In the genomic region with DNA sequence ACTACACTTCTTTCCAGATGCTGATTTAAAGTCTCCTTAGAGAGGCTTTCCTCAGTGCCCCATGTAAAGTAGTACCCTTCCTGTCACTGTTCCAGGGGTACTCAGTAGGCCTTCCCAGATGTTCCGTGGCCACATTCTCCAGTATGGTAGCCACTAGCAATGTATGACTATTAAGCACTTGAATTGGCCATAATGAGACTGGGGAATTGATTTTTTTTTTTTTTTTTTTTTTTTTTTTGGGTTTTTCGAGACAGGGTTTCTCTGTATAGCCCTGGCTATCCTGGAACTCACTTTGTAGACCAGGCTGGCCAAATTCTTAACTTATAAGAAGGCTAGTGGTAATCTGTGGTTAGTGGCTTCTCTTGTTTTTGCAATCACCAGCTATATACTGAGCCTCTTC, we compare ENCODE assay signal across 1 mouse cellular context.
TF ChIP-seq lines count a peak whose summit lies in the region.

No protein-coding gene starts in this region.

TF ChIP-seq in CH12.LX, 34 proteins besides CTCF, POLR2A, EP300 and RAD21:
- TF ChIP-seq ZC3H11A (IDR thresholded peaks at IDR 0.05; ENCODE audit: low read depth, low read length) = no peak
- no peak for TF ChIP-seq SMC3 (IDR thresholded peaks at IDR 0.05; ENCODE audit: low read depth, low read length)
- TF ChIP-seq USF2 (conservative IDR thresholded peaks at IDR 0.05; ENCODE audit: low read depth, low read length) = no peak
- TF ChIP-seq TCF12 (IDR thresholded peaks at IDR 0.05; ENCODE audit: low read depth, low read length) = no peak
- no peak for TF ChIP-seq GABPA (IDR thresholded peaks at IDR 0.05; ENCODE audit: insufficient replicate concordance, low read depth, low read length)
- no peak for TF ChIP-seq POLR2AphosphoS2 (IDR thresholded peaks at IDR 0.05; ENCODE audit: low read depth, low read length)
- peak; percentile 83 for TF ChIP-seq ZNF384 (IDR thresholded peaks at IDR 0.05; ENCODE audit: low read depth, low read length)
- no peak for TF ChIP-seq USF1 (IDR thresholded peaks at IDR 0.05; ENCODE audit: low read depth, low read length)
TF ChIP-seq in CH12.LX: peak in this region for 1.
